Mouse (Mus musculus) CD4-positive, CD25-positive, alpha-beta regulatory T cell, adult 4 months (primary cell): Measurements from ENCODE around the gene Olfr455. TPM values are rescaled to one million over a fixed set of nuclear protein-coding genes. Genes with fewer than 3 reads are reported as not detected.

ENCODE experiments used
- ATAC-seq: one replicate; pipeline ENCODE4 v1.8.0; 2017
- polyA plus RNA-seq, 2 experiments: library from polyadenylated mRNA; unstranded; fragments of 100-300 nt; shearing (Covaris generic); gene quantifications; one replicate each; pipeline ENCODE4 v1.2.1; 2017

Olfr455 gene
- not detected for polyA plus RNA-seq

DNA sequence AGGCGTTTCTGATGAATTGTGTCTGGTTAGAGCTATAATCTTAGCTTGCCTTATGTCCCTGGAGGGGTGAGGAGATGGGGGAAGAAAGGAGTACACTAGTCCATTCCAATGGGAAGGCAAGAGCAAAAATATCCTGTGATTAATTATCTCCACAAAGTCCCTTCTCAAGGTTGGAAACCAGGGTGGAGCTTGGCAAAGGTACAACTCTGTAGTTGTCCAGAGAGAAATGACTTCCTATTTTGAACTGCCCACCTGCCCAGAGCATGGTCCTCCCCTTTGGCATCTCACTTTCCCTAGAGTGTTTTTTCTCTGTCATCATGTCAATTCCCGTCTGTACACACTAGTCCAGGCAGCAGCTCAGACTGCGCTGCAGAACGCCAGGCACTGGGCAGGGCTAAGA lies at the start of gene Olfr455:
Gene Olfr455 (minus strand): TSS at position 127 of the 400 bp plus-strand sequence.
- ATAC-seq = no peak

- no peak for ATAC-seq
These were observed 45.9 kb upstream of the Olfr455 start for GRCm38 (mm10) chr6:42593138-42593882.

DNA sequence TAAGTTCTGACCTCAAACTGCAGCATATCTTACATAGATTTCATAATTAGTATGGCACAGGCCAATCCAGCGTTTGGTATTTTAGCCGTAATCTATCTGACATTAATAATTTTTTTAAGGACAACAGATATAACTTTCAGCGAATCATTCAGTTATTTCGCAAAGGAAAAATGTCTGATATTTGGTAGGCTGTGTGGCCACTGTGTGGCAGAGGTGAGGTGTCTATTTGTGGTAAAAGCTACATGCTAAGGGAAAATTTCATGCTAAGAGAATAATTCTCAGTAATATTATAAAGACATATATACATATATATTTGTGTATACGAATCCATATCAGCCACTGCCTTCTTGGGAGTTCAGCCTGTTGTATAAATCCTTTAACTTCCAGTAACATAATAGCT lies 39.2 kb upstream of the Olfr455 start:
- ATAC-seq = no peak

DNA sequence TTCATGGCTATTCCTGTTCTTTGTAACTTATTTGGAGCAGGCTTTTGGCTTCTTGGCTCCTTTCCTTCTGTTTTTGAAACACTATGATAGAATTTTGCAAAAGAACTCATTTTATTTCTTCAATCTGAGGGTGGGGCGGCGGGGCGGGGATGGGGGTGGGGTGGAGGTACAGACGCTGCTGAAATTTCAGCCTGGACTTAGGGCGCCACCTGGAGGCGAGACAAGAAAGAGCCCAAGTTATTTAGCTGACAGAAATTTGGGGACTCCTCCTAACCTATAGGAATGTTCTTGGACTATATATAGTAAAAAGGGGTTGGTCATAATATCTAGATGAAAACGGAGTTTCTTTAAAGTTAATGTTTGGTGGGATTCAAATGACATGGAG lies 36.1 kb upstream of the Olfr455 start:
- ATAC-seq = no peak

DNA sequence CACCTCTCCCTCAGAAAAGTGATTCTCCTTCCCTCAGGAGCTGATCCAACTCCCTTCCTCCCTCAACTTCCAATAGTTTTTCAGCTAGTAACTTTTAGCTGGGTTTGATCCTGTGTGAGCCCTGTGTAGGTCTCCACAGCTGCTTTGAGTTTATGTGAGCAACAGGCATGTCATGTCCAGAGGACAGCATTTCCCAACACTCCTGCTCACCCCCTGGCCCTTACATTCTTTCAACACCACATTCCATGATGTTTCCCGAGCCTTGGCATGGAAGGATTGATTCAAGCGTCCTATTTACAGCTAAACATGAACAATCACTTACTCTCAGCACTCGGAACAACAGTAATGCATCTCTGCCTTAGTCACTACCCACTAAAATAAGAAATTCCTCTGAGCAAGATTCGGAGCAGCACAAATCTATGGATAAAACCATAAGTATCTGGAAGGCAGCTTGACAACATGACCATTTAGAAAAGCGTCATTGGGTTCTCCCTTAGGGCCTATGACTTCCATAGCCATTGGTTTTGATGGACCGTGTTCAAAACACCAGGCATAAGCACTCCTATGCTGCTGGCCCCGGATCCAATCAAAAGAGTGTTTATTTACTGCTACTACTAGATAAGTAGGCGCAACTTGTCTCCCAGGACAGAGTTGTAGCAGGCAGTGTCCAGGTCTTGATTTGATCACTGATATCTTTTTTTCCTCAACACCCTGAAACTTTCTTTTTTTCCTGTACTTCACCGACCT lies 35.5 kb upstream of the Olfr455 start:
- no peak for ATAC-seq

GRCm38 (mm10) chr6:42578678-42579077 lies 31.3 kb upstream of the Olfr455 start:
- no peak for ATAC-seq

DNA sequence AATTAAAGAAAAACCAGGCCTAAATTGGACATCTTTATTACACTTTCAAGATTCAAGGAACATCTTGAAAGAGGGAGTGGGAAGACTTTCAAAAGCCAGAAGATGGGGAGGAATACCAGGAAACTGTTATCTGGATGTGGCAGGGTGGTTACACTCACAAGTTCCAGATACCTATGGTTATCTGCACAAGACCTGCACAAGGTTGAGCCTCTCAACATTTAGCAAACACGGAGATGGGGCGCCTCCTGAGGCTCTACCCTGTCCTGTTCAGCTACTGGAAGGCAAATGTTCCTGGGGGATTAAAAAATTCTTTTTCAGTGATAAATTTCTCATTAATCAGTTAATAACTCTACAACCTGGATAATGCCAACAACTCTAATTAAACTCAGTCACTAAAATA lies 30.0 kb upstream of the Olfr455 start:
- no peak for ATAC-seq

GRCm38 (mm10) chr6:42568205-42568604 lies 20.8 kb upstream of the Olfr455 start:
- ATAC-seq = no peak

DNA sequence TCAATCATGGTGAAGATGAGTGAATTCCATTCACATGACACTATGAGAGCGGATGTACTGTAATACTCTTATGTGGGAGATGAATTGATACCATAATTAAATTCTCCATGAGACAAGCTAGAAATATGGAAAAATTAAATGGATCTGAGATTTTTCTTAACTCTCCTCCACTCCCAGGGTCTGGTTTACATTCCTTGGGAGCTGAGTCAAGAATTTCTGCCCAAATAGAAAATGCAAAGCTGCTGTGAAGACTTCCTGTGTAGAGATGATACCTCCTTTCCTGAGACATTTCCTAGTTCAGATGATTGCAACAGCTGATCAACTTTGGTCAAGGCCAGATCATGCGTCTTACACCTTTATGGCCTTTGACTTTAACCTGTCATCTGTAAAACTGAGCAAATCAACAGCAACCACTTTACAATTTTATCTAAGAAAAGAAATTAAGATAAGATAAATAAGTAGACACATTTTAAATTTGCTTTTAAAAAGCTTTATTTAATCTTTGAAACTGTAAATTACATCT lies 18.8 kb upstream of the Olfr455 start:
- no peak for ATAC-seq

DNA sequence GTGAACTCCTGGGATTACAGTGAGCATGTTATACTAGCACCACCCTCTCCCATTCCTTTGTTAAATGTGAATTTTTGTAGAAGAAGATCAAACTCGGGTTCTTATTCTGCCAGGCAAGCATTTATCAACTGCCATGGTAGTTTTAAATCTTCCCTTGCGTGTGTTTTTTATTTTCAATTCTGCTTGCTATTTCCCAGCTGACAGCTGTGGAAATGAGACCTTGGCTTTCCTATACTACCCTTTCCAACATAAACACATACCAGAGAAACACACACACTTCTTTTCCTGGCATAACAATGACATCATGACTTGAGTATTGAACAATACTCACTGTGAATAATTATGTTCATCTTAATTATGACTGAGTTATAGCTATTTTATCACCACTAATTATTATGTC lies 14.9 kb upstream of the Olfr455 start:
- ATAC-seq = no peak

GRCm38 (mm10) chr6:42560885-42561284 lies 13.5 kb upstream of the Olfr455 start:
- ATAC-seq = no peak

- ATAC-seq = no peak
These were observed 11.3 kb upstream of the Olfr455 start for GRCm38 (mm10) chr6:42558641-42559040.

DNA sequence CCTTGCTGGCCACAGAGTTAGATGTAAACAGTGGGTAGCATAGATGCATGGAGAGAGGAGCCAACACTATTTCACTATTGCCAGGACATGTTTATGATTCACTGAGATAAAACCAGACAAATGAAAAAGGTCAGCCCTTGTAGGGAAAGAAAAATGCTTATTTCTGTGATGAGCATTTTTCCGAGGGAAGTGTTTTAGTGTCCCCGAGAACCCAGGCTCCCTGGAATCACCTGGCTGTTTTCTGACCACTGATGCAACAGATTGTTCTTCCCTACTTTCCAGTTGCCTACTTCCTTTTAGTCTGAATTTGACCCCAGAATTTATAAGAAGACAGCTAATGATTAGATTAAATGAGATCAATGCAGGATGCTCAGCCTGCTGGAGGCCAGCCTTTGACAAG lies 1.2 kb downstream of the Olfr455 start:
- no peak for ATAC-seq

DNA sequence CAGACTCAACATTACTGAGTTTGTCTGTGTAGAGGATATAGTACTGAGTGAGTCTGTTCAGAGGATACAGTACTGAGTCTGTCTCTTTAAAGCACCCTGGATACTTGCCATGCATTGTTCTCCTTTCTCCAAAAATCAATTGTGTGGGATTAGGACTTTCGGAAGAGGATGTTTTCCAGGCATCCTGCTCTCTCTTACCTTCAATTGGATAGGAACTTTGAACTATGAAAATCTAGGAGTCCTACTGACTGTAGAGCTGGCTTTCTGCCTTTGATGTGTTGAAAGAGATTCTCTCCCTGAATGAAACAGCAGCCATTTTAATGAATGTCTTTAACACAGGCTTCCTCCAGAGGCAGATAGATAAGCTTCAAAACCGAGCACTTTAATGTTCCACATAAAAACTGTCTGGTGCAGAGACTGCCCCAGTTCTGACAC lies 1.9 kb downstream of the Olfr455 start:
- no peak for ATAC-seq

DNA sequence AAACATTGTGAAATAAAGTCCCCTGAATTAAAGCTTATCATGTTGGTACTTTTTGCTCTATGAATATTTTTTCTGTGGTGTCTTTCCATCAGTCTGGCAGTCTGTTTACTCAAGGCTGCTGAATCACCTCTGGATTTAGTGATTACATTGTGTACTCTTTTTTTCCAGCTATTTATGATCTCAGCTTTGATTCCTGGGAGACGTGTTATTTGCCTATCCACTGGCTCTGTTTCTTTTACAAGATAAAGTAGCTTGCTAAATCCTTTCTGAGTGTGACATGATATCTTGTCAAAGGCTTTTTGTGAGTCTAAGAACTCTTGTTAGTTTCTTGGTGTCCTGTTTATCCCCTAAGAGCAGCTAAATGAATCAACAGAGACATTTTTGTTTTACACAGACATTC lies 2.5 kb downstream of the Olfr455 start:
- no peak for ATAC-seq

GRCm38 (mm10) chr6:42542036-42543031 lies 5.1 kb downstream of the Olfr455 start:
- ATAC-seq = no peak

DNA sequence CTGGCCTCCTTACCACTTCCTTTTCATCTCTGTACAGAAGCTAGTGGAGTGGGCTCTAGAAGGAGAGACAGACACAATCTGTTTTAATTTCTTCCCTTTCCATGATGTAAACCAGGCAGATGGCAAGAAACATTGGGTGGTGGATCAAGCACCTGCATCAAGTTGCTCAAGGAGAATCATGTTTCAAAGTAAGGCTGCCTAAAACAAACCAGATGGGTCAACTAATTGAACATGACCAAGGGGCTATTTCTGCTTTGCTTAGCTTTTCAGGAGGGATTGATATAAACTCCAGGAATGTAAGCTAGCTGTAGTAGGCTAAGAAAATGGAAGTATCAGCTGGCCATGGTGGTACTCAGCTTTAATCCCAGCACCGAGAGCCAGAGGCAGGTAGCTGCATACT lies 6.7 kb downstream of the Olfr455 start:
- no peak for ATAC-seq

GRCm38 (mm10) chr6:42539711-42540110 lies 7.7 kb downstream of the Olfr455 start:
- ATAC-seq = no peak

GRCm38 (mm10) chr6:42513461-42513860 lies 33.9 kb downstream of the Olfr455 start:
- ATAC-seq = no peak

DNA sequence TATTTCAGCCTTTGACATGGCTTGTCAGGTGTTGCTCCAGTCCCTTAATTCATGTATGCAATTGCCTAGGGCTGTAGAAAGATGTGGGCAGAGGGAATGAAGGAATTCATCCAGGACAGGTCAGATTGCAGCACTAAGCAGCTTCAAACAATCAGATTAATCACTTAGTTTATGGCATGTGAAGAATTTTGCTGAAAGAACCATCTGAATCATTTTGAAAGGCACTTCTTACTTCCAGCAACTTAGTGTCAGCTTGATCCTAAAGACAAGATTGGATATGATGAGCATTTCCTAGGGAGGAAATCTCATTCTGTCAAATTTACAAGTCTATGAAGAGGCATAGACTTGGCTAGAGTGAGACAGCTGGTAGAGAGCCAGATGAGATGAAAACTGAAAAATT lies 38.1 kb downstream of the Olfr455 start:
- no peak for ATAC-seq

GRCm38 (mm10) chr6:42503478-42503877 lies 43.9 kb downstream of the Olfr455 start:
- no peak for ATAC-seq

GRCm38 (mm10) chr6:42489731-42490130 lies 57.7 kb downstream of the Olfr455 start:
- ATAC-seq = no peak

DNA sequence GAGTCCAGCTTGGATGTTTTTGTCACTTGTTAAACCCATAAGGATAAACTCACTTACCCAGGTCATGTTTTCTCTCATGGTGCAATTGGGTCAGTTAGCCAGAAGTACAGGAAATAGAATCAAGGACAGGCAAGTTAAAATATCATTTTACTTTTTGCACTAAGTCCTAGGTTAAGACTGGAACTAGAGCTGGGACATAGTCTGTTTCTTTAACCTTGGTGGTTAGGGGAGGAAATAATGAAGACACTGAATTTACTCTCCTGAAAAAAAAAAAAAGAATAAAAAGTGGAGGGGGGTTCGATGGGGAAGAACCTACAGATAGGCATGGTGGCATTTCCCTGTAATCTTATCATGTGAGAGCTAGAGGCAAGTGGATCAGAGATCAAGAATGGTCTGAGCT lies 60.3 kb downstream of the Olfr455 start, which contains the start of gene Olfr456:
Gene Olfr456 (minus strand): TSS at position 101 of the 400 bp plus-strand sequence.
- no peak for ATAC-seq
